Mouse (Mus musculus) heart, embryonic 14.5 days (tissue): ENCODE data around the gene Nhlh1. TPM values are rescaled to one million over a fixed set of nuclear protein-coding genes. Genes with fewer than 3 reads are reported as not detected.

Experiments used
- ATAC-seq: fragments of 200-750 bp; cut with Nextera tagmentation; 2 replicates; pipeline ENCODE4 v1.8.0; 2017; ENCODE audit warnings: low read depth, moderate TSS enrichment; ENCODE audit not compliant: insufficient number of reproducible peaks, insufficient read depth, low FRiP score
- H3K27ac ChIP-seq, 2 experiments: fragments of 200-500 bp in 1 of 2; fragments of 300-500 bp in 1 of 2; sonication (generic) in 1 of 2; replicated peaks in 1 of 2; 2 replicates each; pipeline ENCODE4 v1.5.1; 2012 to 2014; ENCODE audit warnings: low read depth in 2 of 2, low read length in 2 of 2, control low read depth in 1 of 2, mild to moderate bottlenecking in 1 of 2, mixed read lengths in 1 of 2; ENCODE audit not compliant: control insufficient read depth in 1 of 2, insufficient read depth in 1 of 2
- H3K27me3 ChIP-seq: fragments of 300-500 bp; sonication (generic); 2 replicates; pipeline ENCODE4 v1.6.1; 2014; ENCODE audit warnings: mild to moderate bottlenecking, low read length, control low read depth; ENCODE audit not compliant: control insufficient read depth, insufficient read depth
- H3K36me3 ChIP-seq: fragments of 300-500 bp; sonication (generic); 2 replicates; pipeline ENCODE4 v1.6.1; 2014; ENCODE audit warnings: mild to moderate bottlenecking, control low read depth, low read length, mixed read lengths; ENCODE audit not compliant: control insufficient read depth, insufficient read depth
- H3K4me1 ChIP-seq, 2 experiments: fragments of 200-500 bp in 1 of 2; fragments of 300-500 bp in 1 of 2; sonication (generic) in 1 of 2; 2 replicates each; pipeline ENCODE4 v1.6.1; 2012 to 2014; ENCODE audit warnings: low read length in 2 of 2, control low read depth in 1 of 2, mixed read lengths in 1 of 2; ENCODE audit not compliant: control insufficient read depth in 2 of 2, insufficient read depth in 2 of 2
- H3K4me2 ChIP-seq: fragments of 300-500 bp; sonication (generic); 2 replicates; pipeline ENCODE4 v1.6.1; 2014; ENCODE audit warnings: mild to moderate bottlenecking, low read length
- H3K4me3 ChIP-seq, 2 experiments: fragments of 200-500 bp in 1 of 2; fragments of 300-500 bp in 1 of 2; sonication (generic) in 1 of 2; 2 replicates each; pipeline ENCODE4 v1.5.1; 2012 to 2014; ENCODE audit warnings: low read length in 2 of 2, mild to moderate bottlenecking in 2 of 2, control low read depth in 1 of 2, low read depth in 1 of 2, moderate library complexity in 1 of 2; ENCODE audit not compliant: control insufficient read depth in 1 of 2, insufficient read depth in 1 of 2
- H3K9ac ChIP-seq: fragments of 300-500 bp; sonication (generic); 2 replicates; pipeline ENCODE4 v1.6.1; 2014; ENCODE audit warnings: mild to moderate bottlenecking, low read length
- H3K9me3 ChIP-seq: fragments of 300-500 bp; sonication (generic); 2 replicates; pipeline ENCODE4 v1.6.1; 2016; ENCODE audit warnings: low read length, control low read depth; ENCODE audit not compliant: control insufficient read depth
- WGBS: fragments of 180-500 bp; shearing (Covaris S2); extraction: QIAGEN DNeasy Blood & Tissue Kit; methylation state at CpG from one replicate; pipeline ENCODE4 v1.1.7; 2014; 5-methylcytosine and 5-hydroxymethylcytosine counted together
- polyA plus RNA-seq: library from polyadenylated mRNA; unstranded; fragments of >200 nt; fragmentation: Nextera tagmentation; extraction: Ambion mirVana; gene quantifications from 2 replicates; pipeline ENCODE4 v1.2.1, GENCODE M21; 2014

Gene Nhlh1
- polyA plus RNA-seq, 1 experiment from 2014 or later: not detected

DNA sequence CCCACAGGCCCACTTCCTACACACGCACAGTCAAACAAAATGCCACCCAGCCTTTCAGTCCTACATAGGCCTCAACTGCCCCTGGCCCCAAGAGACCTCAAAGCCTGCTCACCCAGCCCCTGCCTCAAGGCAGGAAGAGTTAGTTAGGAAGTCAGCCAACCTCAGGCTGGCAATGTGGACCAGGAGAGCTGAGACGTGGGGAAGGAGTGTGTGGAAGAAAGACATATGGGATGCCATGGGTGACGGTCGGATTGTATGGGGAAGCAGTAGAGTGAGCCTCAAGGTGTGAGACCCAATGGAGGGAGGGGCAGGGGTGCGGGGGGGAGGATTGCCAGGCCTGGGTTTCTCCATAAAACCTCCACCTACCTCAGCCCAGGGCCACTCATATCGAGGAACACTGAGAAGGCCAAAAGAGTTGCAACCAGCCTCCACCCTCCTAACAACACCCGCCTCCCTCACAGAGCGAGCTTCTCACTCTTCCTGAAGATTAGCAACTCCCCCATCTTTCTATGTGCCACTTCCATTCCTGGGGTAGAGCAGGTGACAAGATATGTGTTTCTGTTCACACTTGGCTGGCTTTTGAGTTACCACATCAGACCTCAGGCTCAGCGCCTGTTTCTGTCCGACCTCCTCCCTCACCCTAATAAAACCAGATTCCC, 37.4 kb downstream of the Nhlh1 start:
- no peak overlapping the region for H3K27ac ChIP-seq
- WGBS: 79% methylated on average over 10 of the region's 10 CpGs
- ATAC-seq: no peak

DNA sequence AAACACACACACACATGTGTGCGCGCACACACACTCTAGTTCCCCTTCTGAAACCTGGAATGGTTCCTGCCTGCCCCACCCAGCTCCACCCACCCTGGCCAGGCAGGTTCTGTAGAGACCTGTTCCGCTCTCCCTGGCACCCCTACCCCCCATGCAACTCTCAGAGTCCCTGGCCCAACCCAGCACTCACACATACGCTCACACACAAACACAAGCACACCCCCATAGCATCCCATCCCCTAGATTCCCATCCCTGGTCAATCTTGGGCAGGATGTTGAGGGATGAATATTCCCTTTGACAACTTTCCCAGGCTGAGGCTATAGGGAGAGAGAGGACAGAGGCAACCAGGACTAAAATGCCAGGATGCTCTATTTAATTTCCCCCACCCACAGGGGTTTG, 38.0 kb downstream of the Nhlh1 start:
- Histone ChIP-seq H3K4me1 (peaks cover 9 to 21% of the 10 kb centered on the region in 2 experiments), H3K4me3 (no peak overlapping the region), H3K9ac (no peak overlapping the region), H3K4me2 (no peak overlapping the region), H3K36me3 (peaks cover 3% of the 10 kb centered on the region; the same call in 1 of the 2 replicates), H3K9me3 (no peaks in the 10 kb centered on the region), H3K27ac (no peak overlapping the region), H3K27me3 (no peaks in the 10 kb centered on the region)
- no peak for ATAC-seq
- whole genome bisulfite sequencing: 99% methylated on average over 4 of the region's 4 CpGs

More for the DNA sequence above, 37.4 kb downstream of the Nhlh1 start:
- Histone ChIP-seq H3K9ac (no peak overlapping the region), H3K36me3 (peaks cover 3% of the 10 kb centered on the region; the same call in 1 of the 2 replicates), H3K27me3 (no peaks in the 10 kb centered on the region), H3K4me3 (no peak overlapping the region), H3K4me2 (no peak overlapping the region), H3K9me3 (no peaks in the 10 kb centered on the region), H3K4me1 (peaks cover 12 to 26% of the 10 kb centered on the region in 2 experiments)

DNA sequence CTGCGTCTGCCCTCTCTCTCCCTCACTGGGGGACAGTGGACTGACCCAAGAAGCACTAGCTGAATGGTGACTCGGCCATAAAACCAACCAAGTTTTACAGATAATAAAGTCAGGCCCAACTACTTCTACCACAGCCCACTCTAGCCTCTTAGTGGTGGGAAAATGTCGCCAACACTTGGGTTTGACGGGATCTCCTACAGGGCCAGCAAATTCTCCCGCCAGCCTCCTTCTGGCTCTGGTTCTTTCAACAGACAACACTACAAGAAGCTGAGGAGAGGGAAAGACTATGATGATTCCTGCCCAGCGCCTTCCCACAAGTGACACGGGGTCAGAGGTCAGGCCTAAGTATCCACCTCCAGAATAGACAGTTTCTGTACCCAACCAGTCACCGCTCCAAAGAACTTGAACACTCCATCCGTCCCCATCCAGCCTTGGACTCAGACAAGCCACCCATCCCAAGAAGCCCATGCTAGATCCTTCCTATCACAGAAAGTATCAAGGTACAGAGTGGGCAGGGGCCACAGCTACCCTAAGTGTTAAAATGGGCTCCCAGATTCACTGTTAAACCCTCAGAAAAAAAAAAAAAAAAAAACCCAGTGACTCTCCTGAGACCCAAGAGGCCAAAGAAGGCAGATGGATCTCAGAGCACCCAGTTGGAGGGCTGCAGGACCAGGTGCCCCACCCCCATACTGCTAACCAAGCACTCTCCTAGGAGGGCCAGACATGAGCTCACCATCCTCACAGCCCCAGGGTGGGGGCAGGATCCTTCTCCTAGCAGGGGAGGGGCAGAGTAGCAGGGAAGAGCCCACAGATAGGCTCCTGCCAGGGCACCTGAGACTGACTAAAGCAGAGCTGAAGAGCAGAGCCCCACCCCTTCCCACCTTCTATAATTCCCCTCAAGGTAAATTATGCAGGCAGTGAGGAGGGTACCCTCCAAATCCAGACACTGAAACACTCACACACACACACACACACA, 38.7 kb downstream of the Nhlh1 start:
- Histone ChIP-seq H3K4me1 (peaks cover 9 to 19% of the 10 kb centered on the region in 2 experiments), H3K9ac (no peak overlapping the region), H3K27ac (no peak overlapping the region), H3K36me3 (peaks cover 3% of the 10 kb centered on the region; the same call in 1 of the 2 replicates), H3K27me3 (no peaks in the 10 kb centered on the region), H3K4me3 (no peak overlapping the region), H3K4me2 (no peak overlapping the region), H3K9me3 (no peaks in the 10 kb centered on the region)
- WGBS: 93% methylated on average over 9 of the region's 9 CpGs
- ATAC-seq: no peak

DNA sequence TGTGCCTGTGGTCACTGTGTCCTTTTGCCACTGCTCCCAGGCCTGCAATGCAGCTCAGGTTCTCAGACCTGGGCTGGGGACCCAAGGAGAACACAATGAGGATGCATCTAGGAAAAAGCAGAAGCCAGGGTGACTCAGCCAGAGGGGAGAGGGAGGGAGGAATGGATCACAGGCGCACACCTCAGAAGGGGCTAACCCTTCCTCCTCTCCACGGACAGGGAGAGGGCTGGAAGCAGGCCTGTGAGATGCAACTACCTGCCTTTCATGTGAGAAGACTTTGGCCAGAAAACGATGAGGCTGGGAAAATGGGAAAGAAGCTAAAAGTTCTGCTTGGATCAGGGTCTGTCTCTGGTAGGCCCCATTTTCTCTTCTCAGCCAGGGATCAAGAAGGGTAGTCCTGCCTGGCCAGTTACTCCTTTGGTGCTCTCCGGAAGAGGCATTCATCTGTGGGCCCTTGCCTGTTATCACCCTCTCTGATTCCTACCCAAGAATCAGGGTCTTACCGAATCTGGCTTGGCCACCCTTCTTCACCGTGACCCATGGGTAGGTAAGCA, 39.8 kb downstream of the Nhlh1 start:
- Histone ChIP-seq H3K4me3 (no peak overlapping the region), H3K4me2 (no peak overlapping the region), H3K27me3 (no peaks in the 10 kb centered on the region), H3K36me3 (peaks cover 7% of the 10 kb centered on the region; the same call in 1 of the 2 replicates), H3K4me1 (peaks cover 9 to 19% of the 10 kb centered on the region in 2 experiments), H3K27ac (no peak overlapping the region; a peak in 1 of 4 replicates), H3K9me3 (no peaks in the 10 kb centered on the region), H3K9ac (no peak overlapping the region)
- WGBS: 88% methylated on average over 6 of the region's 6 CpGs
- no peak for ATAC-seq

DNA sequence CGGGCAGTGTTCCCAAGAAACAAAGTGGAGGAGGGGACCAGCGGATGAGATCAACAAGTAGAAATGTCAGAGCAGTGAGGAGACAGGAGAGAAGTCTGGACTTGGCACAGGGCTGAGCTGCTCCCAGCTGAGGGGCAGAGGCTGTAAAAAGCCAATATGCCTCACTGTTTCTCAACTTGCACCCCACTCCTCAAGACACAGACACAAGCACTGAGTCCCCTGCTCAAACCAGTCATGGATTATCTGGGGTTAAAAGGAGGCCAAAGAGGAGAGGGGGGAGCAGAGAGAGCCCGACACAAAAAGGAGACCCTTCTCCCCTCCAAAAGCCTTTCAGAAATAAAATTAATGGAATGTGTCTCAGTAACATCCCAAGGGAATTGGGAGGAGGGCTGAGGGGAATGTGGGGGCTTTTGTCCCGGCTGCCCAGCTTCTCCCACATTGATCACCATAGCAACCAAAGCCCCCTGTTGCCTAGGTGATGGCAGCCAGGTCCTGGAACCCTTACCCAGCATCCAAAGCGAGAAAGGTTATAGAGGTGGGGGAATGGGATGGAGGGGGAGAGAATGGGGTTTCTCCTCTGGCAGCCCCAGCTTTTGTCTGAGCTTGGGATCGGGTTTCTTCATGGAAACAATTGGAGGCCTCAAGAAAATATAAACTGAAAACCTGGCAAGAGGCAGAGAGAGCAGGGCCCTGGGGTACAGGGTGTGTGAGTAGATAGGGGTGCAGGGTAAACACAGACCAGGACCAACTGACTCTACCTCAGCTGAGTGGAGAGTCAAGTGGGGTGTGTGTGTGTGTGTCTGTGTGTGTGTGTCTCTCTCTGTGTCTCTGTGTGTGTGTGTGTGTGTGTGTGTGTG, 40.5 kb downstream of the Nhlh1 start:
- Histone ChIP-seq H3K36me3 (peaks cover 9% of the 10 kb centered on the region; the same call in 1 of the 2 replicates), H3K9ac (no peak overlapping the region), H3K27ac (peak overlapping the region in 1 of 2 experiments; percentile 45; a peak in 1 of 4 replicates), H3K4me1 (peaks cover 9 to 19% of the 10 kb centered on the region in 2 experiments), H3K4me2 (no peak overlapping the region), H3K4me3 (no peak overlapping the region), H3K27me3 (no peaks in the 10 kb centered on the region), H3K9me3 (no peaks in the 10 kb centered on the region)
- no peak for ATAC-seq
- 46% methylated on average over 6 of the region's 6 CpGs for WGBS

DNA sequence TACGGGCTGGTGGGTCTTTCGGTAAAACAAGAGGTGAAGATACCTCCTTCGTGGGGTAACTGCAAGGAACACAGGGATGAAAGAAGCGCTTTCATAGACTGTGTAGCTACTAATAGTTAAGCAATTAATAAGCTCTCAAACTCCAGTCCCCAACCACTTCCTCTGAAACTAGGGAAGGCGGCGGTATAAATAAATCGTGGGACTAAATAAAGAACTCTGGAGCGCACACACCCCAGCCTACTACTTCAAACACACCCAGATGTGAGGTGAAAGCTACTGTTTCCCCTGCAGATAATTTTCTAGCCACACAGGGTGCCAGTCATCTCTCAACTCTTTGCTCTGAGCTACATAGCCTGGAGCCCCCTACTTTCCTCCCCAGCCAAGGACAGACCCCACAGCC, 41.3 kb downstream of the Nhlh1 start:
- H3K9ac ChIP-seq: peak overlapping the region; percentile 7; the same call in 1 of the 2 replicates
- H3K9me3 ChIP-seq: no peaks in the 10 kb centered on the region
- H3K4me2 ChIP-seq: 0 out of 2 replicates have a peak overlapping the region, but pooled peaks have one; percentile 11
- peaks cover 17% of the 10 kb centered on the region; the same call in 1 of the 2 replicates for H3K36me3 ChIP-seq
- peaks cover 9 to 19% of the 10 kb centered on the region in 2 experiments for H3K4me1 ChIP-seq
- H3K4me3 ChIP-seq: no peak overlapping the region
- no peaks in the 10 kb centered on the region for H3K27me3 ChIP-seq
- H3K27ac ChIP-seq: peak overlapping the region in 1 of 2 experiments; percentile 45; a peak in 1 of 4 replicates
- ATAC-seq: no peak
- 67% methylated on average over 8 of the region's 8 CpGs for WGBS
